Mouse (Mus musculus) heart, adult 8-10 months (tissue): ENCODE results near the gene Fxyd7. TPM values are rescaled to one million over a fixed set of nuclear protein-coding genes. Genes with fewer than 3 reads are reported as not detected.

Experiments
- DNase-seq: peaks from one replicate; pipeline ENCODE4 v3.0.0; 2022; ENCODE audit warnings: low spot score
- total RNA-seq, 4 experiments: library from RNA; stranded (reverse); gene quantifications; 2 replicates each; pipeline ENCODE4 v1.2.4; 2022

The Fxyd7 gene
- total RNA-seq, 4 experiments from 2014 or later, result 0.49 to 1.5 (median 1.1) TPM

- no peak for DNase-seq
Observed at GRCm38 (mm10) chr7:31077470-31077869, 26.2 kb upstream of the Fxyd7 start.

DNA sequence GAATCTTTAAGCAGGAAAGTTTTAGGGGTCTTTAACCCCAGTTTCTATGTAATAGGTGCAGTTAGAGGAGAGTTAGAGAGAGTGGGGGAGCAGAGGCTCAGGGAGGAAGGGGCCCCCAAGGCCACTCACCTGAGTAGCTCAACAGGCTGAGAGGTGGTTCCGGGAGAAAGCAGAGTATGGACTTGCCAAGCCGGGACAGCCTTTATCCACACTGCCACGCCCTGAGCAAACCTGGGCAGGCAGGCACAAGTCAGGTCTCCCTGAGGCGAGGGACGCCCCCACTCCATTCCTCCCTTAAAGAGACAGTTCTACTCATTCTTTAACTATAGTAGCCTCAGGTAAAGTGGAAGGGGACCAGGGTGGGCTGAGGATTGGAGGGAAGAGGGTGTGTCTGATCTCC is 25.2 kb upstream of the Fxyd7 start, which contains the start of gene Fxyd3:
Fxyd3 (minus strand) TSS at position 213 of the 400 bp plus-strand sequence.
- DNase-seq, result no peak

GRCm38 (mm10) chr7:31074713-31075069 is 23.4 kb upstream of the Fxyd7 start:
- DNase-seq, result no peak

DNA sequence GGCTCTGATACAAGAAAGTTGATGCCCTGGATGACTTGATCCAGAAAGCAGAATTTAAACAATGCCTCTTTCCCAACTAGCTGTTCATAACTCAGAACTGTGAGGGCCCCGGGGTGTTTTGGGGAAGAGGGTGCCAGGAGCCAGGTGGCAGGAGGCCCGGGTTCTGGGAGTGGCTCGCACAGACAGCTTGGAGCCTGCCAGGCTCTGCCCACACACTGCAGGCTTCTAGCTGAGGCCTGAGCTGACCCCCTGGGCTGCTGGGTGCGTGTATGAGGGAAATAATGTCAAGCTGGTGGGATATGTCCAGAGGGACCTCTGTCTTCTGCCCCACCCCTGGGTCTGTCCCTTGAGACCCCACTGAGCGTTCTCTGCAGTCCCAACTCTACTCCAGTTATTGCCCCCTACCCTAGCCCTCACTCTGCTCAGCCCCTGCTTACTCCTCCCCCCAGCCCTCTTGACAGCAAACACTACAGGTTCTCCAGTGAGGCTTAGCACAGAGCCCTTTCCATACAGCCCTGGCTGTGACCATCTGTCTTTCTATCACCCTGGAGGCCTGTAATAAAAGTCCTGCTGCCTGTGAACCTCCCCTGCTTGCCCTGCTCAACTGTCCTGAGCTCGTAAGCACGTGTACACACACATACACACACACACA is 22.9 kb upstream of the Fxyd7 start:
- no peak for DNase-seq

DNA sequence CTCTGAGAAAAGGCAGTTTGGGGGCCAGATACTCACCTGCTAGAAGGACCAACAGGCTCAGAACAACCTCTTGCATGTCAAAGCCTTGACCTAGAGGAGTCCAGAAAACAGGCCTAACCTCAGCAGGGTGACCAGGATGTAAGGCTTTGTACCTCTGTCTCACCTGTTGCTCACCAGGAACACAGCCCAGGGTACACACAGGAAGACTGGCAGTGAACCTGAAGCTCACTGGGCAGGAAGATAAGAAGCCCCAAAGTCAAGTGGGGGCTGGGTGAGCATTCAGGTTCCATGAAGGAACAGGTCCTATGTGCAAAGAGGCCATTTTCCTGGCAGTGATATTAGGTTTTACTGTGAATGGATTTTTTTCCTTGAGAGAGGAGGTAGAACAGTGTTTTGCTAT is 22.3 kb upstream of the Fxyd7 start:
- DNase-seq, result no peak

DNA sequence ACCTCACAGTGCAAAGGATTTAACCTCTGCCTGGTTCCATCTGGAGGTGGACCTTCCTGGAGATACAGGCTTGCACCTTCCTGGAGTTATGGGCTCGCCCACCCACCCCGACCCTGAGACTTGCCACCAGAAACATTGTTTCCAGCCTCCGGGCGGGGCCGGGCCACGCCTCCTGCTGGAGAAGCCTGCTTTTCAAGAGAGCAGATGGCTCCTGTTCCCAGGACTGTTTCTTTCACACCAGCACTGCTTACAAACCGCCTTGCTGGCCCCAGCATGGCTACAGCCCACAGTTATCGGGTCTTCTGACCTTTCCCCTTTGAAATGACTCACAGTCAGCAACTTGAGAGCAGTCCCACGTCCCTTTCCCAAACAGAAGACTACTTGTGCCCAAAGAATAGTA is 21.1 kb upstream of the Fxyd7 start:
- DNase-seq, result no peak

DNA sequence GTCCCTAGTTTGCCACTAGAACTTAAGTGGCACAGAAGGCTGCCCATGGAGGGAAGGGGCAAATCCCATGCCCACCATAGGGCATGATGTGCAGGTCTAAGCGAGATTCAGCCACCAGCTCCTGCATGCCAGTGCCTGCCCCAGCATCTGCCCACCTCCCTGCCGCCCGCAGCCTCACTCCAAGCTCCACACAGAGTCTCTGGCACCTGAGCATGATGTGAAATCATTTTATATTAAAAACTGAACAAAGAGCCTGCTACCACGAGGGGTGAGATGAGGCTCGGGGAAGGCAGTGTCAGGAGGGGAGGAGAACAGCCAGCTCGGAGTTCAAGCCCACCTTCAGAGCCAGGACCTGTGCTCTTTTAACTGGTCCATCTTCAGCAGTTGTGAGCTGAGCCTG is 19.1 kb upstream of the Fxyd7 start:
- no peak for DNase-seq

GRCm38 (mm10) chr7:31069491-31069890 is 18.2 kb upstream of the Fxyd7 start:
- DNase-seq, result no peak

- DNase-seq, result no peak
Observed at GRCm38 (mm10) chr7:31067836-31068235, 16.6 kb upstream of the Fxyd7 start.

- DNase-seq, result no peak
Observed at GRCm38 (mm10) chr7:31063074-31063560, 11.8 kb upstream of the Fxyd7 start.

DNA sequence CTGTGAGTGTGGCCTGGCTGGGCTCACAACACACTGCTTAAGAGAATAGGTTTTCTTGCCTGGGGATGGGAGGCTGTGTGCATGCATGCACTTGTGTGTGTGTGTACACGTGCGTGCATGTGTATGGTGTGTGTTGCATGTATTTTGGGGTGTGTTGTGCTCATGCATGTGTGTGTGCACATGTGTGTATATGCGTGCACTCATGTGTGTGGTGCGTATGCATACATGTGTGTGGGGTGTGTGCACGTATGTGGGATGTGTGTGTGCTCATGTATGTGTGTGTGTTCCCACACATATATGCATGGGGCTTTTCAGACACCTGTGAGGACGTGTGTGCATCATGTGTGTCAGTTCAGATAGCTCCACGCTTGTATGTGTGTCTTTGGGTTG is 9.3 kb upstream of the Fxyd7 start:
- no peak for DNase-seq

GRCm38 (mm10) chr7:31059919-31060620 is 8.8 kb upstream of the Fxyd7 start:
- no peak for DNase-seq

DNA sequence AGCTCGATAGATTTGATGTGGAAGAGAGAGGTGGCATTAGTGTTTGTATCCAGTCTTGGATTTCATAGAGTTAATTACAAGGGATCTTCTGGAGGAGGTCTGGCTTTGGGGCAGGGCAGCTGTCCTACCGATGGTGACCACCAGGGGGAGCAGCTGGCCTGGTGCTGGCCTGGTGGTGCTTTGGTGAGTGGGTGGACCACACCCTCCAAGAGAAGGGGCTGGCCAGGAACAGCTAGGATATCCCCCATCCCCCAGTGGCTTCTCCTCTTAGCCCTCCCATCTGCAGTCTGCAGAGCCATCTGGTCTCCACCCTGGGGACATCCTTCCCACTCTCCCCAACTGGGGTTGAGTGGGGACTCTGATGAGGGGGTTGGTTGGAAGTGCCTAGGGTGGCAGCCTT is 7.8 kb upstream of the Fxyd7 start, which contains the start of gene Lgi4:
Lgi4 (plus strand) TSS at position 235 of the 400 bp plus-strand sequence.
- peak; percentile 89 for DNase-seq

- no peak for DNase-seq
Observed at GRCm38 (mm10) chr7:31058211-31058610, 6.9 kb upstream of the Fxyd7 start.

DNA sequence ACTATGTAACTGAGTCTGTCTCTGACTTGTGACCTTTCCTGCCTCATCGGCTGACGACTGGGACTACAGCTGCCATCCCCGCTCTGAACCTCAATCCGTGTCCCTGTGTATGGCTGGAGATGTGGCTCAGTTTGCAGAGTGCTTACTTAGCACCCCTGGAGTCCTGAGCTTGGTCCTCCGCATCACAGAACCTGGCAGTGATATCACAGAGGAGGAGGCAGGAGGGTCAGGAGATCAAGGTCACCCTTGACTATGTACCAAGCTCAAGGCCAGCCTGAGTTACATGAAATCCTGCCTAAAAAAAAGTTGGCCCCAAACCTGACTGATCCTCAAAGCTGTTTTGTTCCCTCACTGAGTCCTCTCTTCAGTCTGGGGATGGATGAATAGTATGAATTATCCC is 6.5 kb upstream of the Fxyd7 start:
- no peak for DNase-seq

DNA sequence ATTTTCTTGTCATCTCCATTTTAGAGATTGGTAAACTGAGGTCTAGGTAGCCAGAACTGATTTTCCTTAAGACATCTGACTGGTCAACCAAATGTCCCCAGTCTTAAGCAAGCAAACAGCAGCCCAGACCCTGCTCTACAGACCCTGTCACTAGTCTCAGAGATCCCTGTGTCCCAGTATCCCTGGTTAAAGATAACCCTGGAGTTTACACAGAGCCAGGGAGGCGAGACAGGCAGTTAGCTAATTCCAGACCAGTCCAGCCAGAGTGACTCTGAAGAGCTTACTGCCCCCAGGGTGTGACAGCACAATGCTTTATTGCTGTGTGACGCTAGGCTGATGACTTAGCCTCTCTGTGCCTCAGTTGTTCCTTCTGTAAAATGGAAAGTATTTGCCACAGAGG is 5.8 kb upstream of the Fxyd7 start, which contains the start of gene Fxyd1:
Fxyd1 (minus strand) TSS at position 129 of the 400 bp plus-strand sequence.
- no peak for DNase-seq

DNA sequence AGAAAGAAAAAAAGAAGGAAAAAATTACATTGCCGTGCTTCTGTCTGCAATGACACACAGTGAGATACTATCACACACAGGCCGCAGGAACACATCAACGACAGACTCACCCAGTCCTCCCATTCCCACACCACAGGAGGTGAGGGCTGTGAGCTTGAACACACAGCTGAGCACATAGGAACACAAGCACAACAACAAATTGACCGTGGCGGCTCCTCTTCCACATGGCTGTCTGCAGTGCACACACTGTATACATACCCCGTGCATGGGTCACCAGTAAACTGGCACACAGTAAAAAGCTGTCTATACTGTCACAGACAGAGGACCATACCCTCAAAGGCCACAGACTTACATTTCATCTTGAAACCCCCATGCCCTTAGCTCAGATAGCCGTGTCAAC is 5.2 kb upstream of the Fxyd7 start:
- DNase-seq, result no peak

DNA sequence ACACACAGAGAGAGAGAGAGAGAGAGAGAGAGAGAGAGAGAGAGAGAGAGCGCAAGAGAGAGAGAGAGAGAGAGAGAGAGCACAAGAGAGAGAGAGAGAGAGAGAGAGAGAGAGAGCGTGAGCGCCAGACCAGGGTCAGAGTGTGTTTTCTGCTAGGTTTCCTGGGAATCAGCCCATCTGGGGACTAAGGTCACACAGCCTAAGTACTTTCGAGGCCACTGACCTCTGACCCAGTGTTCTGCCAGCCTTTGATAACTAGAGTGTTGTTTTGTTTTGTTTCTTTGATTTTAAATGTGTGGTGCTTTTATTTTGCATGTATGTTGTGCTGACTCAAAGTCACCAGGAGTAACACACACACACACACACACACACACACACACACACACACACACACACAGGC is 4.6 kb upstream of the Fxyd7 start:
- no peak for DNase-seq

DNA sequence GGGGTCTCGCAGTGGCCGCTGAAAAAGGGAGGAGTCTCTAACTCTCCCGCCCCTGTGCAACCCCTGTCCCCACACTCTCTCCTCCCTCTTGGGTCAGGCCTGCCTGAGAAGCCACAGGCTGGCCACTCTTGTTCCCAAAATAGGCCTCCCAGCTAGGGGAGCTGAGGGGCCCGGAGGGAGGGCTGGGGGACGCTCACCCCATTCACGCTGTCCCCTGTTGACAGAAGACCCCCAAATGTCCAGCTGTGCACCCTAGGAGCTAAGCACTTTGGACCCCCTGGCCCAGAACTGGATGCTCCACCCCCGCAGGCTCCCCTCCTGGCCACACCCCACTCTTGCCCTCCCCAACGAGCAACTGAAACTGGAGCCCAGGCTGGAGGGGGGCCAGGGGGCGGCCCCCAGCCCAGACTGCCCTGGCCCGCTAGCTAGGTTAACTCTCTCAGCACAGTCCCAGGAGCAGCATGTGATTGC is 4.1 kb upstream of the Fxyd7 start:
- DNase-seq, result peak; percentile 86

DNA sequence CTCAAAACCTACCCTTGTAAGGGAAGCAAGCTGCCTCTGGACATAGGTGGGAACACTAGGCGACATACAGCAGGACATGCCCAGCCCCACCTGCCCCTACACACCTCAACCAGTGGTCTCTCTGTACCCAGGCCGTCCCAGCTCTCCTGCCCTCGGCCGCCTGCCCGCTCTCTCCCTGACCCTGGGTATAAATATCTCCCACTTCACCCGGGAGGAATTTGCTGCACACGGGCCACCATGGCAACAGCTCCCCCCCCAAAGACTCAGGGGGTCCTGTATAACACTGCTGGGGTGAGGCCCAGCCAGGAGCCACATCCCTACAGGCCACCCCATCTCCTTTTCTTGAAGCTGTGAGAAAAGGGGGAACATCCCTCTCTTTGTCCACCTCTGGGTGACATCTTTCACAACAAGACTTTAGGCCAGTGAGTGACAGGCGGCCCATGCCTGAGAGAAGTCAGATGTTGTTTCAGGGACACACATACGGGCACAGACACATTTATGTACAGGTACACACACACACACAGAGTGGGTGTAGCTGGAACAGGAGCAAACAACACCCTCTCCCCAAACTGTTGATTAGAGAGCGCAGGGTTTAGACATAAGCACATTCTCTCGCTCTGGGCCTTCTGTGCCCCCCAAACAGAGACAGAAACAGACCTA is 3.5 kb upstream of the Fxyd7 start:
- DNase-seq, result peak; percentile 62

DNA sequence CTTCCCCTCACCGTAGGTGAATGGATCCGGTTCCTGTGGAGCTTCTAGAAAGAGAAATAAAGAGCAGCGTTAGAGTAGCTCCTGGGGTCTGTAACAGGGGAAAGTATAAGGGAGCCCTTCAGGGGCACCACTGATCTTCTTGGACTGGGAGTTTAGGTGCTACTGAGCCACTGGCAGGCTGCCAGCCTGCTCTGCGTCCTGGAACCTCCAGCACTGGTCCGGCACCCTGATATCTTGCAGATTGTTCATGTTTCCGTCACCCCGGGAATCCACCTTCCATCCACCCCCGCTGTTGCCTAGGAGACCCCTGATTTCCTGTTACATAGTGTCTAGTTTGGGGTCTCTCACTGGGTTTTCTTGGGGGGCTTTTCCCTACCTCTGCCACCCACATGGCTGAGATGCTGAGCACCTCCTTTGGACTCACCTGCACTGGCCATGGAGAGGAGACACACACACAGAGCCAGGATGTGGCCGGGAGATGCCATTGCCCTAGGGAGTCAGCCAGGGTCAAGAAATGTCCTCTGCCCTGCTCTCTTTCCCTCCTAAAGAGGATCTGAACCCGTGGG is 2.7 kb upstream of the Fxyd7 start:
- DNase-seq, result no peak
